Mouse (Mus musculus) forelimb bud, embryonic 11.5 days (tissue): Measurements from ENCODE around the gene Dkkl1.
"Not testable (repeated sequence)": the region's sequence is repeated elsewhere in the genome, so short reads cannot be mapped to it uniquely, and the experiment has no call there.

Experiments
- DNase-seq: peaks from one replicate; pipeline ENCODE4 v3.0.0-alpha.2; 2012; ENCODE audit warnings: low read depth, low spot score

Gene Dkkl1

DNA sequence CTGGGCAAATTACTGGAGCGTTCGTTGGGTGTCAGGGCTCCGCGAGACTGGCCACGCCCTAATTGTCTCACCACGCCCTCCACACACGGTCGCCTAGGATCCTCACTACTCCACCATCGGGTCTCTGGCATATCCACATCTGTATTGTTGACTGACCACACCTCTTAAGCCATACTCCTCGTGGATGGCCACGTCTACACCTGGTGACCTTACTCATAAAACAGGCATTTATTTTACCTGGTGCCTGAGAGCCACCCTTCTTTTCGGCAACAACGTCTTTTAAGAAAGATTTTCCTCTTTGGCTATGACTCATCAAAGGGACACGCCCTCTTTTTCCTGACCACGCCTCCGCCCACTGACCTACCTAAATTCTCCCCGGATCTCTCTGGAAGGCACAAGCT, at the start of gene Dkkl1:
TSS of gene Dkkl1 (minus strand) at position 297 of the 401 bp plus-strand sequence.
- DNase-seq, result no peak

DNA sequence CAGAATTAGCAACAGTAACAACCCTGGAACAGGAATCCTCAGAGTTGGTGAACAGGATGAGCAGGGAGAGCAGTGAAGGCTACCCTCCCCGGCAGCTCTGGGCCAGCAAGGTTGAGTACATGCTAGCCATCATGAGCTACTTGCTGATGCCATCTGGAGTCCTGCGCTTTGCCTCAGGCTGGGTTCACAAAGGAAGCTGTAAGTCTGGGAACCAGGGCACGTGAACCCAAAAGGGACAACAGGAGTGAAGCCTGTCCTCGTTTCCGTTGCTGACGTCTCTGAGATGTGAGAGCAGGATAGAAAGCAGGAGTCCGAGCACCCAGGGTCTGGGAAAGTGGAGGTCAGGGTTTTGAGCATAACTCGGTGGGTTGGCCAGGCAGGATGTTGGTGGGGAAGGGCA, 47.3 kb upstream of the Dkkl1 start:
- DNase-seq, result no peak

DNA sequence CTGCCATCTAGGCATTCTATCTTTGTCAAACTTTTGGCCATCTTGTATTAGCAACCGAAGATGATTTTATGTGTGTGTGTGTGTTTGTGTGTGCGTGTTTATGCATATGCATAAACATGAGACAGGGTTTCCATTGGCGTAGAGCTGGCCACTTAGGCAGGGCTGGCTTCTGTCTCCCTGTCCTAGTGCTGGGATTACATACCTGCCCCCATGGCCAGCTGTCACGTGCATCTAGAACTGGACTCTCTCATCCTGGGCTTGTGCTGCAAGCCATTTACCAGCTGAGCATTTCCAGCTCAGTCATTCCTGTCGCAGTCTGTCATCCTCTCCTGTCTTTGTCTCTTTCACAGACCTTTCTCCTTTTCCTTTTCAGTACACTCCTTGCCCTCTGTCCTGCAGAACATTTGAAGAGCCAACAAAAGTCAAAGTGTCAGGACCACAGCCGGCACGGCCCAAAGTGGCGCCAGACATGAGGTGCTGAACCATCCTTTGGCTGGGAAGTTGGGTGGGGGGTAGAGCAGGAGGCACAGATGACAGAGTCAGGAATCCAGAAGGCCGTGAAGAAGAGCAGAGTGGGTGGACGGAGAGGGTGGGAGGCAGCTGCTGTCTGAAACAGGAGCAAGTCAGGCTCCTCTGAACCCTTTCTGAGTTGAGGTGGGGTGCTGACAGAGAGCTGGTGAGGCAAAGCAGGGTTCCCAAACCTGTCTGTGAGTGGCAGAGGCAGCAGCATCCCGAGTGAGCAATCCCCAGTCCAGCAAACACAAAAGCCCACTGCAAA, 45.3 kb upstream of the Dkkl1 start:
- no peak for DNase-seq

DNA sequence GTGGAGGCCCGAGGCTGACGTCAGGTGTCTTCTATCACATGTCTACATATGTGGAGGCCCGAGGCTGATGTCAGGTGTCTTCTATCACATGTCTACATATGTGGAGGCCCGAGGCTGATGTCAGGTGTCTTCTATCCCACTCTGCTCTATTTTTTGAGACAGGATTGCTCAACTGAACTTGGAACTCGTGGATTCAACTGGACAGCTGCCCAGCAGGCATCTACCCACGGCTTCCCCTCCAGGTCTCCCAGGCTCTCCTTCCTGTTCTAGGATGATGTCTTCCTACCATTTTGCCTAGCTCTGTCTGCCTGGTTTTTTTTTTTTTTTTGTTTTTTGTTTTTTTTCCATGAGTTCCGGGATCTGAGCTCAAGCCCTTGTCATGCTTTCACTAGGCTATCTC, 43.9 kb upstream of the Dkkl1 start:
- DNase-seq, result not testable (repeated sequence)

DNA sequence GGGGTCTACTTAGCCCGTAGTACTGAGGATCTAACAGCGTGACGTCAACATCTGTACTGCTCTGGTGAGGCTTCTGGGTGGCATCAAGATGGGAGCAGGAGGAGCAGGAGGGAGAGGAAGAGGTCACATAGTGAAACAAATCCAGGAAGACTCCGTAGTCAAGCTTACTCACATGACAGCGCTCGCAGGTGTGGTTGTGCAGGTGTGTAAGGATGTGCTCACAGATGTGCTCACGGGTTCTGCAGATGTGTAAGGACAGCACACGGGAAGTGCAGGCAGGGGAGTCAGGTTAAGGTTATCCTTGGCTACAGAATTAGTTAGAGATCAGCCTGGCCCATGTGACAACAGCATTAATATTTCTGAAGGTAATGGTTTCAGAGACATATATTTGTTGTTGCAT, 41.9 kb upstream of the Dkkl1 start:
- no peak for DNase-seq

DNA sequence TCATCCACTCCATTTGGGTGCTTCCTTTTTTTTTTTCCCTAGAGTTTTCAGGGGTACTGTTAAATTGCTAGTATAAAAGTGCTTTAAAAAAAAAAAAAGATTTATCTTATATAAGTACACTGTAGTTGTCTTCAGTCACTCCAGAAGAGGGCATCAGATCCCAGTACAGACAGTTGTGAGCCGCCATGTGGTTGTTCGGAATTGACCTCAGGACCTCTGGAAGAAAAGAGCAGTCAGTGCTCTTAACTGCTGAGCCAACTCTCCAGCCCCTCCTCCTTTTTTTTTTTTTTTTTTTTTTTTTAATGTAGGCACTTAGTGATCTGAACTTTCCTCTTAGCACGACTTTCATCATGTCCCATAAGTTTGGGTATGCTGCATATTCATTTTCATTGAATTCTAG, 35.7 kb upstream of the Dkkl1 start:
- DNase-seq, result no peak

DNA sequence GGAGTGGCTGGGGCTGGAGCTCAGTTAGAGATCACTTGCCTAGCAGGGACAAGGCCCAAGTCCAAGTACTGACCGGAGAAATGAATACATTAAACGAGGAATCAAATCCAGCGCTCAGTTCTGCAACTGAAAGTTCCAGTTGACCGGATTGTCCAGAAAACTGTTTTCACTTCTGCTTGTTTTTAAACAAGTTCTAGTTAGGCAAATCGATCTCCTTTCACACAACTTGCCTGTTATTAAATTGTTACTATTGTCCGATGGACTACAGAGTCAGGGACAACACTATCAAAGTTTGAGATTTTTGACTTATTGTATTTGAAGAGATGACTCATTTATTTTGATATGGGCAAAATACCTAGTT, 29.4 kb upstream of the Dkkl1 start:
- no peak for DNase-seq

DNA sequence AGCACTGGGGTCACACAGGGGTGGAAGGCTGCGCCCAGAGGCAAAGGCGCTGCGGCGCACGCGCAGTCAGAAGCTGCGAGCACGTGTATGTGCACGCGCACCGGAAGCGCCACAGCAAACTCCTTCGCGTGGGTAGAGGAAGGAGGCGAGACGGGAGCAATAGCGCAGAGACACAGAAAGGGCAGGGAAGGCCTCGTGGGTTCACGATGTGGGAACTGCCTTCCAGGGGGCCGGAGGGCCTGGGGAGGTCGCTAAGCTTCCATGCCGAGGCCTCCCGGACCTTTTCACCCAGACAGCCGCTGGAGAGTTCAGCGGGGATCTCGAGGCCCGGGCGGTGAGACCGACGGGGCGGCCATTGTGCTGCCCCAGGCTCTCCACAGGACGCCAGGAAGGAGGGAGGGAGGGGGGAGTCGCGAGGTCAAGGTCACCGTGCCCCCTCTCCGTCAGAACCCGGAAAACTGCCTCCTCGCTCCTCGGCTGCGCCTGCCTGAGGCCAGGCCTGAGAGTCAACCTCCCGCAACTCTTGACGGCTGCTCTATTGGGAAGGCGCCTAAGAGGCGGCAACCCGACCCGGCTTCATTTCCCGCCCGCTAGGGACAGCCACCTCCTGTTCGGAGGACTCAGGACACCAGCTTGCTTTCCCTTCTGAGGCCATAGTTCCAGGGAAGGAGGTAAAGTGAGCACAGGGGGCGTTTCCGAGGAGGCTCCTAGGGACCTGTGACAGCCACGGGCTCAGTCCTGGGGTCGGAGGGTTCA, 28.9 kb upstream of the Dkkl1 start, which contains the start of gene Slc6a16:
TSS of gene Slc6a16 (plus strand) at position 453 of the 756 bp plus-strand sequence.
- peak; percentile 55 for DNase-seq

DNA sequence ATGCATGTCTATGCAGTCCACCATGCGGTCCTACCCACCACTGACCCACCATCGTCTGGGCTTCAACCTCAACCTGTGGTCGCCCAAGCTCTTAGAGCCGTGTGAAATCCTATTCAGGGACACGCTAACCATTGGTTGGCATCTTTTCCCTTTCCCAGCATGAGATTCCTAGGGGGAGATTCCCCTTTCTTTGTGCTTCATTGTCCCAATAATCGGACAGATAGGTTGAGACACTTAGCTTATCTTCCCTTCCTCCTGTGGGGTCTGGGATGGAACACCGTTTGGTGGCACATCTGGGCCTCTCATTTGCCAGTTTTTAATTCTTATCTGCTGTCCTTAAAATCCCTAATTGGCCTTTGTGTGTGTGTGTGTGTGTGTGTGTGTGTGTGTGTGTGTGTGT, 28.2 kb upstream of the Dkkl1 start:
- no peak for DNase-seq

DNA sequence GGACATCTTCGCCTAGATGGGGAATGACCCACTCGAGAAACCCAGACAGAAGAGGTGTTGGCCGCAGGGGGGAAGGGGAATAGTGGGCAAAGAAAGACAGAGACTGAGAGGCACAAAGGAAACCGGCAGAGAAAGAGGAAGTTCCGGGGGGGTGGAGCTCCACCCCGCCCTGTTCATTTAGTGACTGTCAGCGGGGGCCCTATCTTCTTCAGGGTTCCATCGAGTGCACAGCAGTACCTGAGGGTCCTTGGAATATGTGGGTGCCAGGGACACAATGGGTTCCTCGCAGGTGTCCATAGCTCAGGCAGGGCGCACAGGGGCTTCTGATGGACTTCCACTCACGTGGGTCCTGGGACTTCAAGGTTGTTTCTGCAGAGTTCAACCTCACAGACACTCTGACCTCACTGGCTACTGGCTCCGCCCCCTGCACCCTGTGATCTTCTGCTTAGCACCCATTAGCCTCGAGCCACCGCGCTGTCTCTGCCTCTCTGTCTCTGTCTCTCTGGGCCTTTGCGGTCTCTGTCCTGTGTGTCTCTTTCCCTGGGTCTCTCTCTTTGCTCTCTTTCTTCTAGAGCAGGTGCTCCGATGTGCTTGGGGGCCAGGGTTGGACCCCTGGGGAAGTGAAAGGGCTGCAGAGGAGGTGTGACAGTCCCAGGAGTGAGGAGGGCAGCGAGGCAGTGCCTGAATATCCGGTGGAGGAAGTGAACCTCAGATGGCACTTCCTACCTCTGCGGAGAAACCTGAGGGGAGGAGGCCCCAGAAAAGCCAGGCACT, 27.0 kb upstream of the Dkkl1 start, which contains the start of gene Cd37:
TSS of gene Cd37 (minus strand) at position 393 of the 774 bp plus-strand sequence.
- no peak for DNase-seq

DNA sequence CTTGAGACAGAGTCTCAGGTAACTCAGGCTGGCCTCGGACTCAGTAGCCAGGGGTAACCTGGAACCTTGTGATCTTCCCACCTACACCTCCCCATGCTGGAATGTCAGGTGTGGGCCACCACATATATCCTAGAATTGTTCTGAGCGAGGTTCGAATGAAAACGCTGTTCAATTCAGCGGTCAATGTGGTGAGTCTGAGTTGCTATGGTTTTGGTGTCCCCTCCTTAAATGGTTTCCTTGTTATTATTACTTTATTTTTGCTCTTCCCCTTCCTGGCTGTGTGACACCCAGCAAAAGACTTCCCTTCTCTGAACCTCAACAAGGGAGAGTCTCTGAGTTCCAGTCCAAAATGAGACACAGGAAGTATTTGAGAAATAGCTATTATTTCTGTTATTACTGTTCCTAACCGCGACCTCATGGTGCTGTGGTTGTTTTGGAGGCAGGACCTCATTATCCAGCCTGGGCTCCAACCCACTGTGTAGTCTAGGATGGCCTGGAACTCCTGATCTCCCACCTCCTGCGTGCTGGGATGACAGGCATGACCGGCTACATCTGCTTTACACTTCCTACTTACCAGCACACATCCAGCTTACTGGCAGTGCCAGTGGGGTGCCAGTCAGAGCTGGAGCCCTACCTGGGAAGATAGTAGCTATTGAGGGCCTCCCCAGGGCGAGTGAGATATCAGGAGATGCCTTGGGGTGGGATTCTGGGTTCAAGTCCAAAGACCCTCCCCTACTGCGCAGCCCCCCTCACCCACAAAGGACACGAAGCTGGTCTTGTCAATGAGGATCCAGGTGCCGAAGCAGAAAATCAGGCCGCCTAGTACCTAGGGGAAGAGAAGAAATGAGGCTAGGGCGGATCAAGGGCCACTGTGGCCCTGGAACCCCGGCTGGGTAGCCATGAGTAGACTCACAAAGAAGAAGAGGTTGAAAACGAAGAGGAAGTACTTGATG, 26.1 kb upstream of the Dkkl1 start:
- DNase-seq, result no peak

DNA sequence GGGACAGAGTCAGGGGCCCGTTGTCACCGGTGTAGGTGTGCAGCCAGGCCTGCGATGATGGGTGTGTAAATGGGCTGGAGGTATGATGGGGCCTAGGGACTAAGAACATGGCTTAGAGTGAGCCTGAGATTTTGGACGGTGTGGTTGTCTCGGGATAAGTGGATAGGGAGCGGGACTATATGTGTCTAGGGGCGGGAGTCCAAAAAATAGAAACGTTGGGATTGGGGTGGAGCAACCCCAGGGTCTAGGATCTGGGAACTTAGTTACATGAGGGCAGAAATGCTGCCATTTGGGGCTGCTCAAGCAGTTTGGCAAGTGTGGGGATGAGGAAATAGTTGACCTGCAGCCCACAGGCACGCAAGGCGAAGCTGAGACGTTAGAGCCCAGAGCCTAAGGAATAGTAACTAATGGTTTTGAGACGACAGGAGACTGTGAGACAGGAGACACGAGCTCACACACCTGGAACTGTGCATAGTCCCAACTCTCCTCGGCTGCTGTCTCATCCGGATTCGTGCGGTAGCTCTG, 23.8 kb upstream of the Dkkl1 start:
- DNase-seq, result peak; percentile 25

DNA sequence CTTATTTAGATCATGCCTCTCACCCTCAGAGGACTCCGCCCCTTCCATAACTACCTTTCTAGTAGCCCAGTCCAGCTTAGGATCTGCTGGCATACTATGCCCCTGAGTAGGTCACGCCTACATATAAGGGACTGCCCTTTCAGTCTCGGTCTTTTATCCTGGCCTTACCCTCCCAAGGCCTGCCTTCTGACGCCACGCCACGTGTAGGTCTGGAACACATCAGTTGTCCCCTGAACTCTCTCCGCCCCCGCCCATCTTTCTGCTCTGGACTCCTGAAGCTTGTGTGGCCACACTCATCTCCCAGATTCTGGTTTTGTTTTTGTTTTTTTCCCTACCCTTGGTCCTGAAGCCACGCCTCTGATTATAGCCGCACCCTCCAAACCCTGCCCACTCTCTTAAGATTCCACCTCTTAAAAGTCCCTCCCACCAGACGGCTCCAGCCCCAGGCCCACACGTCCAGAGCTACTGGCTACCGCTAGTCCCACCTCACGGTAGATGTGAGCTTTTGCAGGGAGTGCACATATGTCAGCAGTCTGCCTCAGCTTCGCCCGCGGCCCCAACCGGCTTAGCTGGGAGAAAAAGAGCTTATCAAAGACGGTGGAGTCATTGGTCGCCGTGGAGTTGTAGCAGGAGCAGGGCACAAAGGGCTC, 23.1 kb upstream of the Dkkl1 start:
- DNase-seq, result peak; percentile 86

DNA sequence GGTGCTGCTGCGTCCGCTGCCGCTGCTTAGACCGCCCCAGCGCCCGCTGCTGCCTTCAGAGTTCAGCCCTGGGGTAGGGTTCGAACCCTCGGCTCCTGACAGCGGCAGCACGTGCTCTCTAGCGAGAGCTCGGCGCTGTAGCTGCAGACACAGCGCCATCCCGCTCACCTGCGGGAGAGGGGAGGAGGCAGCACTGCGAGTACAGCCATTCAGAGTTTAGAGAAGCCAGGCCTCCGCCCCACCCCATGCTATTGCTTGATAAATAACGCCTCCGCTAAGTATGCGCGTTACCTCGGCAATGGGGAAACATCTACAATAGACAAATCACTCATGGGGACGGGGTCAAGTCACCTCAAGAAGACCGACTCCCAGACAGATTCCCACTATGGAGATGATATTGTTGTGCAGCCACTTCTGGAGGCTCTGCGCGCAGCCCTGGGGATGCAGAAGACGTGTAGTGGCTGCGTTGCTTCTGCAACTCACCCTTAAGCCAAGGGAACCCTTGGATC, 22.4 kb upstream of the Dkkl1 start:
- peak; percentile 46 for DNase-seq

DNA sequence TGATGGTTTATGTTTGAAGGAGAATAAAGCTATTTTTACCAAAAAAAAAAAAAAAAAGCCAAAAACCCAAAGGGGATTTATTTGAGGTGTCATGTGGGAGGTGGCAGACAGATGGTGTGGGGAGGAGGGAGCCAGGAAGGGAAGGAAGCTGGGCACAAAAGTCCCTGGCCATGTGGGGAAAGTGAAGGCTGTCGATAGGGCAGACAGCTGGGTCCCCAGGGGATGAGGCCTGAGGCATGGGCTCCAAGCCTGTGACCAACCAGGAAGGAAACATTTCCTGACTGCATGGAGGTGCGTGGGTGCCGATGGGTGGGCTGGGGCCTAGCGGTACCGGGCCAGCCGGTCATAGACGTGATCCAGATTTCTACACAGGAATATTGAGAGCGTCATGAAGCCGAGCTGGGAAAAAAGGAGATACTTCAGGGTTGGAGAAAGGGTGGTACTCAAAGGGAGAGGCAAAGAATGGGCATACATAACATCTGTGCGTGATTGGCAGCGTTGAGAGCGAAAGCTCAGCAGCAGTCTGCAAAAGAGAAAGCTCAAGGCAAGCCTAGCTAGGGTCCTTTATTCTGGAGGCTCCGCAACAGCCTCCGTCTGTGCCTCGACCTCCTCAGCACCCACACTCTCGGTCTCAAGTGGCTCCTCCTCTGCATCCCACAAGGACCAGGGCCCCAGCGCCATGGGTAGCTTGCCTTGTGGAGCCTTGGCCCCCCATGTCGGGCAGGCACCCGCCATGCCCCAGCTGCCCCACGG, 21.8 kb upstream of the Dkkl1 start:
- DNase-seq, result no peak

DNA sequence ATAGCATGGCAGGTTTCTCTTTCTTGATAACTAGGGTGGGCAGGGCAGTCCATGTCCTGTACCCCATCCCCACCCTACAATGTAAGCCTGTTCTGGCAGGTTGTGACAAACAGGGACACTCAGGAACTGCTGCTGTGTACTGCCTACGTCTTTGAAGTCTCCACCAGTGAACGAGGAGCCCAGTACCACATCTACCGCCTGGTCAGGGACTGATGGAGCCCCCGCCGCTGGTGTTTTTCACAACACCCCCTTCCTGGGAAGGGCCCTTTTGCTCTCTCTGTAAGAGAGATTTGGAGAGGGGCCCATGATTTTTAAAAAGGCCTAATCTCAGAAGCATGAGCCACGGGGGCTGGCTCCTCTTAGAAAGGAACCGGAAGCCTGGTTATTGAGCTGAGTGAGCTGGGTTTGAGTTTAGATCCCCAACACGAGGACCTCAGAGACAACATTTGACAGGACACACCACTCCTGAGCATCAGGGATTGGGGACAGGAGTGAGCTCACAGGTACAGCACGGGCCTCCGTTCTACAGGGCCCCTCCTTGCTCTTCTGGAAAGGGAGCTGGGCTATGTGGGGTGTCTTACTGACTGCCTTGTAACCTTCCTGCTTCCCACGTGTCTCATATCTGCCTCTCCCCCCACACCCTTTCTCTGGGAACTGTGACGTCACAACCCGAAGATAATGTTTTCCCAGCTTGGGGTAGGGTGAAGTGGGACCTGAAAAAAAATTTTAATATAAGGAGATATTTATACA, 20.9 kb upstream of the Dkkl1 start:
- no peak for DNase-seq

DNA sequence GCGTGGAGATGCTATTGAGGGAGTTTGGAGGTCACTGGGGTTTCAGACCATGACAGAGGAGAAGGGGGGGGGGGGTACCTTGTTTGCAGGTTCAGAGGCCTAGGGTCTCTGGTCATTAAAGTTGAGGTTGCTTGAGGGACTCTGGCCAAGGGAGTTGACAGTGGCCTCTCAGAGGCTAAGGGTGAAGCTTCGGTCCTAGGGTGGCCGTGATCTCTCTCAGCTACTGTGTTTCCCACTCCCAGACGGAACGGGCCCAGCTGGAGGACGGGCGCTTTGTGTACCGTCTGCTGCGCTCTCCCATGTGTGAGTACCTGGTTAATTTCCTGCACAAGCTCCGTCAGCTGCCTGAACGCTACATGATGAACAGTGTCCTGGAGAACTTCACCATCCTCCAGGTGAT, 20.0 kb upstream of the Dkkl1 start:
- DNase-seq, result no peak

DNA sequence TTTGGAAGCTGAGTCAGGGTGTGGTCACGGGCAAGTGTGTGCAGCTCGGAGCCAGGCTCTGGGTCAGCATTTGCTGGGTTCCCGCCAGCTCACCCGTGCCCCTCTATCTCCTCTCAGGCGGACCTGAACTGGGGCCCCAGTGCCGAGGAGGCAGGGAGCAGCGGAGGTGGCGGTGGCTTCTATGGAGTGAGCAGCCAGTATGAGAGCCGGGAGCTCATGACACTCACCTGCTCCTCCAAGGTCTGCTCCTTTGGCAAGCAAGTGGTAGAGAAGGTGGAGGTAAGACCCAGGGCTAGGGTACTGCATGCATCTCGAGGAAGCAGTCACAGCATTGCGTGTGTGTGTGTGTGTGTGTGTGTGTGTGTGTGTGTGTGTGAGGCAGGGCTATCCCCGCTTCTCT, 19.2 kb upstream of the Dkkl1 start:
- DNase-seq, result no peak
